Mouse (Mus musculus) cerebellum, adult 2 months (tissue): ENCODE results near the gene Pank3.

Source experiments
- CTCF ChIP-seq: fragments of 200-500 bp; IDR thresholded peaks from 2 replicates; pipeline ENCODE4 v1.5.1; 2011; ENCODE audit warnings: low read depth, mild to moderate bottlenecking, control low read depth, low read length, moderate library complexity, borderline replicate concordance; ENCODE audit not compliant: insufficient read depth
- POLR2A ChIP-seq: fragments of 200-500 bp; IDR thresholded peaks from 2 replicates; pipeline ENCODE4 v1.6.1; 2011; ENCODE audit warnings: low read length, control low read depth, borderline replicate concordance; ENCODE audit not compliant: insufficient read depth

- TF ChIP-seq POLR2A (no peak), CTCF (no peak)
Observed at GRCm38 (mm10) chr11:35783038-35783437, 13.8 kb downstream of the Pank3 start.
